Mouse (Mus musculus) C2C12 (cell line): ENCODE results near the gene Ccdc38.

ENCODE experiments used
- CEBPB ChIP-seq: IDR thresholded peaks from one replicate; pipeline ENCODE4 v1.6.1; 2011; ENCODE audit warnings: low read depth, mild to moderate bottlenecking, control low read depth, moderate library complexity
- CTCF ChIP-seq: IDR thresholded peaks from one replicate; pipeline ENCODE4 v1.5.1; 2011; ENCODE audit not compliant: control insufficient read depth, insufficient read depth, insufficient read length
- FOSL1 ChIP-seq: IDR thresholded peaks from one replicate; pipeline ENCODE4 v1.8.0; 2011; ENCODE audit warnings: mild to moderate bottlenecking, low read length; ENCODE audit not compliant: poor library complexity, insufficient read depth, severe bottlenecking
- MAX ChIP-seq: IDR thresholded peaks from one replicate; pipeline ENCODE4 v1.6.1; 2011; ENCODE audit warnings: mild to moderate bottlenecking, control low read depth
- MYOG ChIP-seq: IDR thresholded peaks from one replicate; pipeline ENCODE4 v1.6.1; 2011; ENCODE audit not compliant: control insufficient read depth, insufficient read length; ENCODE audit errors: extremely low read depth
- USF1 ChIP-seq: IDR thresholded peaks from one replicate; pipeline ENCODE4 v1.6.1; 2011; ENCODE audit warnings: low read depth, mild to moderate bottlenecking, control low read depth, moderate library complexity

DNA sequence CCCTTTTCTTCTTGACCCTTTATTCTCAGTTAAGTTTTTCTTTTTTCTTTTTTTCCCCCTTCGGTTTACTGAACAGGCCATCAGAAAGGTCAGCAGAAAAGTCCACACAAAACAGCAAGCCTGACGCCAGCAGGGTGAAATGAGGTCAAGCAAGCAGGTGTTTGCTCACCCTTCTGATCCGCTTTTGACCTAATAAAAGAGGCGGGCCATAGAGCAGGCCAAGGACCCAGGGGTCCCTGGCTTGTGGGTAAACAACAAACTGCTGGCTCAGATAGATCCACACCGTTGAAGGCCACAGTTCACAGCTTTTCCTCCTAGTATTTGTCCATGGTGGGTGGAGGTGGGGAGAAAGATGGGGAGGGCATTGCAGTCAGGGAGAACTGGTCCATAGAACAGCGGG lies 2.7 kb downstream of the Ccdc38 start:
- TF ChIP-seq CTCF, result no peak
- no peak for TF ChIP-seq CEBPB
- TF ChIP-seq MYOG, result no peak
- TF ChIP-seq MAX, result no peak
- no peak for TF ChIP-seq USF1
- no peak for TF ChIP-seq FOSL1
